Mouse (Mus musculus): ENCODE data around the gene Mlf2. TPM values are rescaled to one million over a fixed set of nuclear protein-coding genes. Genes with fewer than 3 reads are reported as not detected.
"Not testable (repeated sequence)": the region's sequence is repeated elsewhere in the genome, so short reads cannot be mapped to it uniquely, and the experiment has no call there.

The Mlf2 gene
- 565 and 615 TPM in 2 replicates for polyA plus RNA-seq (2015; fragmentation: Nextera tagmentation; extraction: Ambion mirVana)

DNA sequence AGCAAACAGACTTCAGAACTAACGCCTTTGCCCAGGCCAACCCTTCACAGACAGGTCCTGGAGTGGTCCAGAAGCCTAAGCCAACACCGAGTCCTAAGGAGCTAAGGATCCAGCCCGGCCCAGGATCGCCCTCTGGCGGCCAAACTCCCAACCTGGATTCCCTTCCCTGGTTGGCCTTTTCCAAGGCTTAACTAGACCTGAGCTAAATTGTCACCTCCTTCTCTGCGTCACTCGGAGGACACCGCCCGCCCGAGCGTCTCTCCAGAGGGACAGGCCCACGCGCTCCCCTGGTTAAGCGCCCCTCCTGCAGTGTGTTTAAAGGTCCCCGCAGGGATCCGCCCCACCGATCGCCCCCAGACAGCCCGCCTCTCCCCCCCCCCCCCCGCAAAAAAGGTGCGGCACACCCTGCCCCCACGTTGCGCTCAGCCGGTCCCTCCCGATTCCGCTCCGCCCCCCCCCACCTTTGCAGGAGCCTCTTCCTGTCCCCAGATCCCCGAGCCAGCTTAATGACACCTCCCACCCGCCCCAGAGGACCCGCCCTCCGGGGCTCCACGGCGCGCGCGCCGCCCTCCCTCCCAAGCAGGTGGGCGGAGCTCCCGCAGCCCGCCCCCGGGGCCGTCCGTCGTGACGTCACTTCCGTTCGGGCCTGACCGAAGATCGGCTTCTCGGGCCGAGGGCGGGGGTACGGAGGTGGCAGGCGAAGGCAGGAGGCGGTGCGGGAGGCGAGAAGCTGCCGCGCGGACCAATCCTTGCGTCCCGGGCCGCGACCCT, at the start of gene Mlf2:
Mlf2 (plus strand) TSS at position 633 of the 771 bp plus-strand sequence.
- Histone ChIP-seq H3K27ac (replicated peaks) (peak within 1 kb of the TSS; percentile 98), H3K4me3 (peak within 1 kb of the TSS; percentile 99), H3K27me3 (no peaks in the 10 kb centered on the region), H3K4me2 (peak within 1 kb of the TSS; percentile 90), H3K9me3 (no peaks in the 10 kb centered on the region), H3K36me3 (peaks cover 27% of the 10 kb centered on the region), H3K9ac (peak within 1 kb of the TSS; percentile 99), H3K4me1 (replicated peaks) (peaks cover 28% of the 10 kb centered on the region)
- WGBS: under 1% methylated on average over 56 of the region's 64 CpGs
- ATAC-seq (ENCODE audit: low FRiP score, low read depth): peak; percentile 95

GRCm38 (mm10) chr6:124881821-124882220, 49.4 kb upstream of the Mlf2 start:
- 93% methylated on average over 9 of the region's 9 CpGs for WGBS

GRCm38 (mm10) chr6:124883351-124883750, 47.8 kb upstream of the Mlf2 start:
- no peak overlapping the region for H3K9ac ChIP-seq
- H3K4me1 ChIP-seq (replicated peaks): no peaks in the 10 kb centered on the region
- H3K9me3 ChIP-seq: no peaks in the 10 kb centered on the region
- WGBS: 72% methylated on average over 10 of the region's 10 CpGs
- H3K27me3 ChIP-seq: no peaks in the 10 kb centered on the region
- H3K4me3 ChIP-seq: no peak overlapping the region
- no peaks in the 10 kb centered on the region for H3K36me3 ChIP-seq
- ATAC-seq (ENCODE audit: low FRiP score, low read depth): no peak
- H3K4me2 ChIP-seq: no peak overlapping the region
- H3K27ac ChIP-seq (replicated peaks): no peak overlapping the region

More at GRCm38 (mm10) chr6:124881821-124882220, 49.4 kb upstream of the Mlf2 start:
- Histone ChIP-seq H3K36me3 (no peaks in the 10 kb centered on the region), H3K9ac (no peak overlapping the region), H3K27me3 (no peaks in the 10 kb centered on the region), H3K9me3 (no peaks in the 10 kb centered on the region), H3K27ac (replicated peaks) (no peak overlapping the region), H3K4me1 (replicated peaks) (no peaks in the 10 kb centered on the region), H3K4me2 (no peak overlapping the region), H3K4me3 (no peak overlapping the region)
- ATAC-seq (ENCODE audit: low FRiP score, low read depth): no peak

DNA sequence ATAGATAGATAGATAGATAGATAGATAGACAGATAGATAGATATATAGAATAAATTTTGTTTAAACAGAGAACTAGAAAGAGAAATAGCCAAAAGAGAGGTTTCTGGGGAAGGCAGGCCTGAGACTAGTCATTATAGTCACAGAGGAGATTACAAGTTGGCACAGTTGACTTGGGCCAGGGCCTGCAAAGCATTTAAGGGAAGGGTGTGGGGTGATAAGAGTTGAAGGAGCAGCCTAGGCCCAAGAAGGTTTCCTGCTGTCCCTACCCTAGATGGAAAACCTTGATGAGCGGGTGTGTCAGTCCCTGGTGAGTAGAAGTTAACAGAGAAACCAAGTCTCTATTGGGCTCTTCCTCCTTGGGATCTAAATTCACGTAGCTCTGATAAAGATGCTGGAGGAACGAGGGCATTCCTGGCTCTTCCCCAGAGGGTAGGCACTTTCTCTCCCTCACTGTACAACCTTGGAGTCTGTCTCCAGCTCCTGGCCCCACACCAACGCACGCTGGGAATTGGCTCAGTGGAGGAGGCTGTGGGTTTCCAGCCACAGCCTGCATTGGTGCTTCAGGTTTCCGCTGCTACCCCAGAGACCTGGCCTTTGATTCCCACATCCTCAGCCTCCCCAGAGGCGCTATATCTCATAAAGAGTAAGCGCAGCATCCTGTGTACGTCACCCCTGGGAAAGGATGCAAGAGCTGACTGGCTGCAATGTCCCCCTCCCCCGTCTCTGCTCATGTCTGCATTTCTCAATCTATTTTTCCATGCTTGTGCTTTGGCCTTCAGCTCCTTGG, 46.3 kb upstream of the Mlf2 start:
- no peaks in the 10 kb centered on the region for H3K4me1 ChIP-seq (replicated peaks)
- H3K9ac ChIP-seq: no peak overlapping the region
- H3K27ac ChIP-seq (replicated peaks): no peak overlapping the region
- H3K9me3 ChIP-seq: no peaks in the 10 kb centered on the region
- H3K4me2 ChIP-seq: no peak overlapping the region
- WGBS: 66% methylated on average over 10 of the region's 10 CpGs
- no peaks in the 10 kb centered on the region for H3K36me3 ChIP-seq
- no peak overlapping the region for H3K4me3 ChIP-seq
- H3K27me3 ChIP-seq: no peaks in the 10 kb centered on the region
- ATAC-seq (ENCODE audit: low FRiP score, low read depth): no peak

GRCm38 (mm10) chr6:124885956-124886381, 45.2 kb upstream of the Mlf2 start:
- H3K4me3 ChIP-seq: no peak overlapping the region
- no peaks in the 10 kb centered on the region for H3K4me1 ChIP-seq (replicated peaks)
- H3K9me3 ChIP-seq: no peaks in the 10 kb centered on the region
- WGBS: 87% methylated on average over 8 of the region's 8 CpGs
- H3K9ac ChIP-seq: no peak overlapping the region
- no peak overlapping the region for H3K4me2 ChIP-seq
- no peak overlapping the region for H3K27ac ChIP-seq (replicated peaks)
- no peaks in the 10 kb centered on the region for H3K36me3 ChIP-seq
- H3K27me3 ChIP-seq: no peaks in the 10 kb centered on the region
- ATAC-seq (ENCODE audit: low FRiP score, low read depth): no peak

DNA sequence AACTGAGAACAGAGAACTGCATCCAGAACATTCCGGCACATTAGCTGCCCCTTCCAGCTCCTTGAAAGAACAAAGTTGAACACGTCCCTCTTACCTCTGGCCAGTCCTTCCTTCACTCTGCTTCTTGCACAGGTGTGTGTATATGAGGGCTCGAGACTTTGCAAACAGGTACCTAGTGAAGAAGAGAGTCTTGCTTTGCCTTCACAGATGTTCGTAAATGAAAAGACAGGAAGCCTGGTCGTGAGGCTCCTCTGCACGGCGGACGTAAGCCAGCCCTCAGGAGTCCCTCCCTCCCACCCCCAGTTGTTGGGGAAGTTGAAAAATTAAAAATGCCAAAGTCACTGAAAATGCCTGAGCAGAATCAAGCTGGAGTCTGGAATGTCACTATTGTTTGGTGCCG, 43.2 kb upstream of the Mlf2 start, which contains the start of gene Cd4:
Cd4 (minus strand) TSS at position 236 of the 400 bp plus-strand sequence.
- ATAC-seq (ENCODE audit: low FRiP score, low read depth): no peak
- Histone ChIP-seq H3K4me3 (no peak within 1 kb of the TSS), H3K4me1 (replicated peaks) (no peaks in the 10 kb centered on the region), H3K36me3 (no peaks in the 10 kb centered on the region), H3K9ac (no peak within 1 kb of the TSS), H3K4me2 (no peak within 1 kb of the TSS), H3K9me3 (no peaks in the 10 kb centered on the region), H3K27me3 (no peaks in the 10 kb centered on the region), H3K27ac (replicated peaks) (no peak within 1 kb of the TSS)
- WGBS: 93% methylated on average over 9 of the region's 9 CpGs

- Histone ChIP-seq H3K36me3 (no peaks in the 10 kb centered on the region), H3K9ac (no peak overlapping the region), H3K4me1 (replicated peaks) (no peaks in the 10 kb centered on the region), H3K27ac (replicated peaks) (no peak overlapping the region), H3K9me3 (no peaks in the 10 kb centered on the region), H3K4me3 (no peak overlapping the region), H3K4me2 (no peak overlapping the region), H3K27me3 (no peaks in the 10 kb centered on the region)
- ATAC-seq (ENCODE audit: low FRiP score, low read depth): no peak
- WGBS: 92% methylated on average over 6 of the region's 6 CpGs
Observed at GRCm38 (mm10) chr6:124888555-124889125, 42.5 kb upstream of the Mlf2 start.

- no peak for ATAC-seq (ENCODE audit: low FRiP score, low read depth)
- no peaks in the 10 kb centered on the region for H3K27me3 ChIP-seq
- no peak overlapping the region for H3K27ac ChIP-seq (replicated peaks)
- no peaks in the 10 kb centered on the region for H3K9me3 ChIP-seq
- H3K4me1 ChIP-seq (replicated peaks): no peaks in the 10 kb centered on the region
- 64% methylated on average over 6 of the region's 6 CpGs for WGBS
- no peak overlapping the region for H3K4me2 ChIP-seq
- no peaks in the 10 kb centered on the region for H3K36me3 ChIP-seq
- no peak overlapping the region for H3K4me3 ChIP-seq
- no peak overlapping the region for H3K9ac ChIP-seq
Observed at GRCm38 (mm10) chr6:124890997-124891396, 40.2 kb upstream of the Mlf2 start.

DNA sequence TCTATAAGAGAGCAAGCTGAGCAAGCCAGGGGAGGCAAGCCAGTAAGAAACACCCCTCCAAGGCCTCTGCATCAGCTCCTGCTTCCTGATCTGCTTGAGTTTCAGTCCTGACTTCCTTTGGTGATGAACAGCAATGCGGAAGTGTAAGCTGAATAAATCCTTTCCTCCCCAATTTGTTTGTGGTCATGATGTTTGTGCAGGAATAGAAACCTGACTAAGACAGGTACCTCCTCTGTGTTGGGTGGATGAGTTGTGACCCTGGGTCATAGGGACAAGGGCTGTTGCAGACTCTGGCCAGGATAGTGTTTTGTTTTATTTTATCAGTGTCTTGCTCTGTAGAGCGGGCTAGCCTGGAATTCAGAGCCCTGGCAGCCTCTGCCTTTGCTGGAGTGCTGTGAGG, 37.1 kb upstream of the Mlf2 start:
- 88% methylated on average over 2 of the region's 2 CpGs for WGBS
- not testable (repeated sequence) for H3K9ac ChIP-seq; H3K4me1 ChIP-seq (replicated peaks); H3K27ac ChIP-seq (replicated peaks); H3K27me3 ChIP-seq; H3K4me2 ChIP-seq; H3K36me3 ChIP-seq; ATAC-seq (ENCODE audit: low FRiP score, low read depth); H3K9me3 ChIP-seq; H3K4me3 ChIP-seq

GRCm38 (mm10) chr6:124898359-124898758, 32.8 kb upstream of the Mlf2 start:
- no peak for ATAC-seq (ENCODE audit: low FRiP score, low read depth)
- Histone ChIP-seq H3K9me3 (no peaks in the 10 kb centered on the region), H3K36me3 (no peaks in the 10 kb centered on the region), H3K27me3 (no peaks in the 10 kb centered on the region), H3K9ac (no peak overlapping the region), H3K27ac (replicated peaks) (no peak overlapping the region), H3K4me3 (no peak overlapping the region), H3K4me1 (replicated peaks) (peaks cover 2% of the 10 kb centered on the region), H3K4me2 (no peak overlapping the region)
- WGBS: 30% methylated on average over 3 of the region's 3 CpGs

DNA sequence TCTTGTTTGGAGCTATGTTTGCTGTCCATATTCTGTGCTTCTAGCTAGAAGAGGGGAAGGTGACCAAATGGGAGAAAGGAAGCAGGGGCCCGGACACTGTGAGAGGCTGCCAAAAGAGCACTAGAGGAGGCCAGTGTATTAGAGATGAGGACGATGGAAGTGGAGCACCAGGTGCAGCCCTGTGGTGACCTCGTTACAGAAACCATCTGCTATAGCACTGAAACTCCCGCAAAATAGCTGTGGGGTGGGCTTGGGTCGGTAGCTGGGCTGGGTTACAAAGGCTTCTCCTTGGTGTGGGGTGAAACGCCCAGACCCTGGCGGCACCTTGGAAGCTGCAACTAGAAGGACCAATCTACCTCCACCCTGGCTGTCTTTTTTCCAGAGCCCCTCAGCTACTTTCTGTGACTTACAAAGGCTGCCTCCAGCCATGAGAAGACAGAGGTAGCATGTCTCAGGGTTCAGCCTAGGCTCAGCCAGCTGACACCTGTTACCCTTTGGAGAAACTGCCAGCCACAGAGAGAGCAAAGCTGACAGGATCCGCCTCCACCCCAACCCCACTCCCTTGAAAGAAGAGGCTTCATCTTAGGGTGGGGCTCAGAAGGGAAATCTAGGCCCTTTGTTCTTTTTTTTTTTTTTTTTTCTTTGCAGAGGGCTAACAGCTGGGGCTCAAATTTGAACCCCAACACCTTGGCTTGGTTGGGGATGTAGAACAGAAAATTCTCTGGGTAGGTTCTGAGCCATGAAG, 31.0 kb upstream of the Mlf2 start:
- H3K9me3 ChIP-seq: no peaks in the 10 kb centered on the region
- H3K4me2 ChIP-seq: no peak overlapping the region
- H3K4me3 ChIP-seq: no peak overlapping the region
- H3K27me3 ChIP-seq: no peaks in the 10 kb centered on the region
- H3K36me3 ChIP-seq: no peaks in the 10 kb centered on the region
- H3K4me1 ChIP-seq (replicated peaks): peaks cover 19% of the 10 kb centered on the region
- no peak for ATAC-seq (ENCODE audit: low FRiP score, low read depth)
- no peak overlapping the region for H3K9ac ChIP-seq
- 51% methylated on average over 8 of the region's 8 CpGs for WGBS
- H3K27ac ChIP-seq (replicated peaks): no peak overlapping the region
